Mouse (Mus musculus) leukemia stem cell, adult 10-12 weeks (primary cell): Measurements from ENCODE around the gene Diablo. TPM values are rescaled to one million over a fixed set of nuclear protein-coding genes. Genes with fewer than 3 reads are reported as not detected.

Experiments used
- polyA plus RNA-seq: library from polyadenylated mRNA; stranded (reverse); fragments of >175 nt; gene quantifications from 2 replicates; pipeline ENCODE4 v1.2.3, GENCODE M21; 2012; ENCODE audit warnings: low replicate concordance

Diablo gene
- polyA plus RNA-seq: 3.0 and 8.0 TPM in 2 replicates

DNA sequence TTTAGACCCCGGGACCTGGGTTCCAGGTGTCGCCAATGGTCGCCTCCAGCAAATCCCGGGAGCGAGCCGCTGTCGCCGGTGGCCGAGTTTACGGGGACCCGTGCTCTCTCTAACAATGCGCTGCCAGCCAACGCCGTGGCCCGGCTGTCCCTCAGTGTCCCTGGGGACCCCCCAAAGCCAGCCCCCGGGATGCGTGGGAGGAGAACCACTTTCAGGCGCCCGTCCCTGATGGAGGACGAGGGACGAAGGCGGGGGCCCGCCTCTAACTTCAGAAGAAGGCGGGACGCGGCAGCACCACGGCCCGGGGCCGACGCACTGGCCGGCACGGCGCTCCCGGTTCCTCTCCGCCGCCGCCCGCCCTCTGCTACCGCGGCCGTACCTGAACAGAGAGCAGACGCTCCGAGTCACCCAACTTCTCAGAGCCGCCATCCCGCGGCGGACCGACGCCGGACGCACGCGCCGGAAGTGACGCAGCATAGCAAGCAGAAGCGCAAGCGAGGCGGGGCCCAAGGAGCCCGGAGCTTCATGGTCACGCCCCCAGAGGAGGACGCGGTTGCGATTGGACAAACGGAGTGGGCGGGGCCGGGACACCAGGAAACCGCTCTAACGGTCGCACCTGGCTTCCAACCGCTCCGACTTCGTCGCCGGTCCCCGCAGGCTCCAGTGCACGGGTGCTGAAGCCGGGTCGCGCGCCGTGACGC, at the start of gene Diablo:
Gene Diablo, minus strand, starts transcription at position 485 of the 701 bp plus-strand sequence.

DNA sequence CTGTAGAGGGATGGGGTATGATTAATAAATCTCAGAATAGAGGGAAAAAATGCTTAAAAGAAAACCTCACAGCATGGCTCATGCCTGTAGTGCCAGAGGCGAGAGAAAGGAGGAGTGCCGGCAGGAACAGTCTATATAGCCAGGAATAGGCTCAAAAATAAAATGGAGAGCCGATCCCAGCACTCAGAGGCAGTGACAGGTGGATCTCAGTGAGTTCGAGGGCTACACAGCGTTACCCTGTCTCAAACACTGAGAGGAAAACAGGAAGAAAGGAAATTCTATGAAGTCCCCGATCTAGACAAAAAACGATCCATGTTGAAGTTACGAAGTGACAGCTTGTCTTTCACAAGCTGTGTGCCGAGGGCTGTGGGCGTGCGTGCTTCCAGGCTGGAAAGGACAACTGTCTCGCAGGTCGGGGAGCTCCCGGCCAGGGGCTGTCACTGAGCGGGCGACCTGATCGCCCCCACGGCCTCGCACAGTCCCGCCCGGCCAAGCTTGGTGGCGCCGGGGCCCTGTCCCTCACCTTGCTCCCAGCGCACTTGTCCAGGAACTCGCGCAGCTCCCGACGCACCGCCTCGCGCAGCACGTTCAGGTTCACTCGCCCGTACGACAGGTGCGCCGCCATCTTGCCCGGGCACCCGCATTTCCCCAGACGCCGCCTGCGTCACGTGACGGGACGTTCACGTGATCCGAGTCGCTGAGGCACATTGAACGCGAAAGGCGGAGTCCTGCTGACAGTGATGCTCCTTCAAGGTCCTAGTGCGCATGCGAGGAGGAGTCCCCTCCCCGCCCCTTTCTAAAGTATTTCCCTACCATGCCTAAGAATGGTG, 48.6 kb upstream of the Diablo start, which contains the start of gene Vps33a:
Gene Vps33a, minus strand, starts transcription at position 682 of the 830 bp plus-strand sequence.

DNA sequence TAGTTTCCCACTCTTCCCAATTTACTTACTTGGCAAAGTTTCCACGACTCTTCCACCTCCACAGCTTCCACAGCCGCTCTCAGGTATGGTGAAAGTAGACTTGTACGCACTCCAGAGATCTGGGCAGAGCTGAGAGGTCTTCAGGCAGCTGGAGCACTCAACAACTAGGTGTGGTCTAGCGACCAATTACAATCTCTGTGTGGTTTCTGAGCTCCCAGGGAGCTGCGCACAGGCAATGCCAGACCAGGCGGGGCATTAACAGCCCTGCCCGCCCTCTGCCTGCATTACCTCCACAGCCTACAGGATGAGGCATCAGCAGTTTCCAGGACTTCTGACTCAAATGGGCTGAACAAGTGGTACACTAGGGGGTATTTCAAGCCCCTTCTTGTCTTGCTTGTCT, 1.3 kb upstream of the Diablo start, which contains the start of gene Gm49027:
Gene Gm49027, minus strand, starts transcription at position 208 of the 400 bp plus-strand sequence.

GRCm38 (mm10) chr5:123510160-123510559, 13.8 kb downstream of the Diablo start, which contains the start of gene B3gnt4:
Gene B3gnt4 (plus strand): TSS chr5:123510460.

DNA sequence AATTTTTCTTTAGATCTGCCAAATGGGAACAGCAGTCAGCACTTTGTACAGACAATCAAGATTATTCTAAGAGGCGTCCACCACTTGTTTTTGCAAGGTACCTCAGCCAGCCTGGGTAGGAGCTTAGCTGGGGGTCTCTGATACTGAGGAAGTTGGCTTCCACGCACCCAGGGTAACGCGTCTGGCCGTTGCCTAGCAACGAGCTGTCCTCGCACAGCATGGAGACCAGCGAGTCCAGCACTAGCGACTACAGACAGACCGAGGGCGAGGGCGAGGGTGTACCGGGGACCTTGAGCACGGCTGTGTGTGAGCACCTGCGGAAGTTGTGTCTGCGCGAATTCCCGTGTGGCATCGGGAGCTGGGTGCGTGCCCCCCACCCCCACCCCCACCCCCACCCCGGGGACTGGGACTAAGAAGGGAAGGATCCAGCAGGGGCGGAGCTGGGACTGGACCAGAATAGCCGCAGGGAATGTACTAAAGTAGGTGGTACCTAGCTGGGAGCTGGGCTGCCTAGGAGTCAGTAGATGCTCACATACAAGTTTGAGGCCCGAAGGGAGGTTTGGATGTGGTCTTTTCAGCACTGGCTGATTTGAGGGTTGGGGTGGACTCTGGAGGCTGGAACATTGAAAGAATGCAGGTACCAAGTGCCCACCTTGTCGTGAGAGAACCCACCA, 34.7 kb downstream of the Diablo start, which contains the start of the genes Lrrc43 and Il31:
Gene Lrrc43, plus strand, starts transcription at position 194 of the 674 bp plus-strand sequence.
Gene Il31, minus strand, starts transcription at position 378 of the 674 bp plus-strand sequence.

Other genes with a start within 250 kb of the Diablo start
- gene Bcl7a, start 180.3 kb downstream of the Diablo start, polyA plus RNA-seq: 38.1 and 56.5 TPM in 2 replicates
- 14.6 and 26.3 TPM in 2 replicates for gene Mlxip, start 129.4 kb downstream of the Diablo start, polyA plus RNA-seq
- not detected in 2 replicates for gene Lrrc43, start 34.9 kb downstream of the Diablo start, polyA plus RNA-seq
- gene Il31, start 34.7 kb downstream of the Diablo start, polyA plus RNA-seq: not detected in 2 replicates
- not detected in 2 replicates for gene B3gnt4, start 13.7 kb downstream of the Diablo start, polyA plus RNA-seq
- 0.42 and 1.8 TPM in 2 replicates for gene Gm49027, start 1.3 kb upstream of the Diablo start, polyA plus RNA-seq
- gene Vps33a, start 48.9 kb upstream of the Diablo start, polyA plus RNA-seq: 2.2 and 6.5 TPM in 2 replicates
- 11.8 and 16.6 TPM in 2 replicates for gene Clip1, start 160.4 kb upstream of the Diablo start, polyA plus RNA-seq
- 47.2 and 47.8 TPM in 2 replicates for gene Zcchc8, start 196.9 kb upstream of the Diablo start, polyA plus RNA-seq
- gene Rsrc2, start 225.2 kb upstream of the Diablo start, polyA plus RNA-seq: 1.5 and 10.6 TPM in 2 replicates
- 2.4 and 4.5 TPM in 2 replicates for gene Kntc1, start 225.5 kb upstream of the Diablo start, polyA plus RNA-seq